Mouse (Mus musculus): ENCODE measurements around the gene Trafd1.

Gene Trafd1

GRCm38 (mm10) chr5:121385461-121386119, at the start of gene Trafd1:
Gene Trafd1 (minus strand): TSS chr5:121385632.
- peak; percentile 85 for DNase-seq (ENCODE audit: low spot score)

GRCm38 (mm10) chr5:121428954-121429353, 43.5 kb upstream of the Trafd1 start:
- no peak for DNase-seq (ENCODE audit: low spot score)

- DNase-seq (ENCODE audit: low spot score) = no peak
Measured at GRCm38 (mm10) chr5:121423297-121423696, 37.9 kb upstream of the Trafd1 start.

- no peak for DNase-seq (ENCODE audit: low spot score)
Measured at GRCm38 (mm10) chr5:121422787-121423186, 37.4 kb upstream of the Trafd1 start.

- DNase-seq (ENCODE audit: low spot score) = no peak
Measured at GRCm38 (mm10) chr5:121420721-121421120, 35.3 kb upstream of the Trafd1 start.

GRCm38 (mm10) chr5:121410975-121411374, 25.5 kb upstream of the Trafd1 start:
- DNase-seq (ENCODE audit: low spot score) = no peak

GRCm38 (mm10) chr5:121407856-121408255, 22.4 kb upstream of the Trafd1 start:
- no peak for DNase-seq (ENCODE audit: low spot score)

GRCm38 (mm10) chr5:121400849-121401248, 15.4 kb upstream of the Trafd1 start:
- no peak for DNase-seq (ENCODE audit: low spot score)

GRCm38 (mm10) chr5:121400064-121400463, 14.6 kb upstream of the Trafd1 start:
- no peak for DNase-seq (ENCODE audit: low spot score)

- no peak for DNase-seq (ENCODE audit: low spot score)
Measured at GRCm38 (mm10) chr5:121399540-121399939, 14.1 kb upstream of the Trafd1 start.

- DNase-seq (ENCODE audit: low spot score) = no peak
Measured at GRCm38 (mm10) chr5:121398965-121399462, 13.6 kb upstream of the Trafd1 start.

GRCm38 (mm10) chr5:121398146-121398964, 12.9 kb upstream of the Trafd1 start:
- no peak for DNase-seq (ENCODE audit: low spot score)

- DNase-seq (ENCODE audit: low spot score) = peak; percentile 96
Measured at GRCm38 (mm10) chr5:121397187-121398145, 12.0 kb upstream of the Trafd1 start, which contains the start of gene Naa25. Gene Naa25 (plus strand): TSS chr5:121397936.

GRCm38 (mm10) chr5:121395621-121396020, 10.2 kb upstream of the Trafd1 start:
- DNase-seq (ENCODE audit: low spot score) = no peak

- DNase-seq (ENCODE audit: low spot score) = no peak
Measured at GRCm38 (mm10) chr5:121393402-121393801, 8.0 kb upstream of the Trafd1 start.

GRCm38 (mm10) chr5:121392667-121393380, 7.4 kb upstream of the Trafd1 start:
- peak; percentile 35 for DNase-seq (ENCODE audit: low spot score)

- no peak for DNase-seq (ENCODE audit: low spot score)
Measured at GRCm38 (mm10) chr5:121389691-121390090, 4.3 kb upstream of the Trafd1 start.

GRCm38 (mm10) chr5:121389106-121389505, 3.7 kb upstream of the Trafd1 start:
- DNase-seq (ENCODE audit: low spot score) = no peak

GRCm38 (mm10) chr5:121387126-121387525, 1.7 kb upstream of the Trafd1 start:
- no peak for DNase-seq (ENCODE audit: low spot score)

- no peak for DNase-seq (ENCODE audit: low spot score)
Measured at GRCm38 (mm10) chr5:121386120-121386909, 883 bp upstream of the Trafd1 start.
